Mouse (Mus musculus) effector memory CD4-positive, alpha-beta T cell, adult 7 months (primary cell): ENCODE results near the gene Slmap. TPM values are rescaled to one million over a fixed set of nuclear protein-coding genes. Genes with fewer than 3 reads are reported as not detected.

ENCODE experiments used
- polyA plus RNA-seq: library from polyadenylated mRNA; unstranded; fragments of 100-300 nt; shearing (Covaris generic); gene quantifications from one replicate; pipeline ENCODE4 v1.2.1, GENCODE M21; 2017

The Slmap gene
- 36.0 TPM for polyA plus RNA-seq

GRCm38 (mm10) chr14:26534757-26535479 is at the start of gene Slmap:
Gene Slmap, minus strand, starts transcription at chr14:26534931.

DNA sequence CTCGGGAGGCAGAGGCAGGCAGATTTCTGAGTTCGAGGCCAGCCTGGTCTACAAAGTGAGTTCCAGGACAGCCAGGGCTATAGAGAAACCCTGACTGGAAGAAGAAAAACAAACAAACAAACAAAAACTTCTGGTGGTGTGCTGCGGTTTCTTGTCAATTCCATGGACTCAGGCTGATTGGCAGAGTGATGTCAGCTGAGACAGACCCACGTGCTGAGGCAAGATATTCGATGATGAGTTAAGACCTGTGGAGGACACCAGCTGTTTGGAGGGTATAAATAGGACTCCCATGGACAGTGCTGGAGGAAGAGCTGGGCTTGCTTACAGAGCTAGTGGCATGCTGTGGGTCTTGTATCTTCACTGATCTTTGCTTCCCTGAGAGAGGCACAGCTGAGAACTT is 38.8 kb upstream of the Slmap start, which contains the start of gene Dennd6a:
Gene Dennd6a (plus strand): TSS at position 301 of the 400 bp plus-strand sequence.

Other genes starting within 250 kb of the Slmap start
- gene Dennd6a, start 38.9 kb upstream of the Slmap start, polyA plus RNA-seq, result 14.1 TPM
- gene Arf4, start 103.1 kb upstream of the Slmap start, polyA plus RNA-seq, result 539 TPM
- 11.5 TPM for gene Pde12, start 135.0 kb upstream of the Slmap start, polyA plus RNA-seq
- gene Dnah12, start 158.3 kb upstream of the Slmap start, polyA plus RNA-seq, result 0.18 TPM